Mouse (Mus musculus): ENCODE data around the gene March10.

DNA sequence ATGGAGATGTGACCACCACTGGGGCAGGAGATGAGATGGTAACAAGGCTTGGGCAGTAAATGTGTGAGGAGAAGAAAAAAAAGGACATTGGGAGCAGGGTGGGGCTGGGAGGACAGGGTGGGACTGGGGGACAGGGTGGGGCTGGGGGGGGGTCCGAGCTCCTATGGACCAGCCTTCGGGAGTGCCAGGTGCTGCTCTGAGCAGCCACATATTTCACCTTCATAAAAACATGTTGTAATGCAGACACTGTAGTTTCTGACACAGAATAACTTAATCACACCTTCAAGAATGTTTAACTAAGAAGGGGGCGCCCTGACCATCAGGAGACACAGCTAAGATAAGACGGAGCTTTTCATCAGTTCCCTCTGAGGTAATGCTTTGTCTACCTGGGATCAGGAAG, 4.0 kb downstream of the March10 start:
- TF ChIP-seq MYOD1 (IDR thresholded peaks at IDR 0.05; ENCODE audit: control insufficient read depth in 1 of 3, insufficient read length in 2 of 3, low read depth in 2 of 3) (no peak), MYOG (IDR thresholded peaks at IDR 0.05; ENCODE audit: control insufficient read depth in 1 of 3, insufficient read depth in 1 of 3, insufficient read length in 2 of 3, low read depth in 2 of 3) (no peak), MAX (IDR thresholded peaks at IDR 0.05; ENCODE audit: low read depth) (no peak), USF1 (IDR thresholded peaks at IDR 0.05; ENCODE audit: low read depth) (no peak), POLR2A (IDR thresholded peaks at IDR 0.05; ENCODE audit: insufficient read length, low read depth) (no peak), E2F4 (IDR thresholded peaks at IDR 0.05; ENCODE audit: insufficient read depth) (no peak), POLR2AphosphoS2 (IDR thresholded peaks at IDR 0.05; ENCODE audit: insufficient read length, low read depth) (no peak), CEBPB (IDR thresholded peaks at IDR 0.05; ENCODE audit: insufficient read depth, poor library complexity, severe bottlenecking) (no peak), SRF (IDR thresholded peaks at IDR 0.05; ENCODE audit: control insufficient read depth, insufficient read length, low read depth) (no peak), REST (IDR thresholded peaks at IDR 0.05; ENCODE audit: insufficient read depth, insufficient read length) (no peak), TCF12 (IDR thresholded peaks at IDR 0.05; ENCODE audit: insufficient read depth, poor library complexity, severe bottlenecking) (no peak)
